Mouse (Mus musculus): ENCODE results near the gene Ddb1.

The Ddb1 gene

GRCm38 (mm10) chr19:10591659-10592377 lies 13.3 kb upstream of the Ddb1 start:
- no peak for DNase-seq

DNA sequence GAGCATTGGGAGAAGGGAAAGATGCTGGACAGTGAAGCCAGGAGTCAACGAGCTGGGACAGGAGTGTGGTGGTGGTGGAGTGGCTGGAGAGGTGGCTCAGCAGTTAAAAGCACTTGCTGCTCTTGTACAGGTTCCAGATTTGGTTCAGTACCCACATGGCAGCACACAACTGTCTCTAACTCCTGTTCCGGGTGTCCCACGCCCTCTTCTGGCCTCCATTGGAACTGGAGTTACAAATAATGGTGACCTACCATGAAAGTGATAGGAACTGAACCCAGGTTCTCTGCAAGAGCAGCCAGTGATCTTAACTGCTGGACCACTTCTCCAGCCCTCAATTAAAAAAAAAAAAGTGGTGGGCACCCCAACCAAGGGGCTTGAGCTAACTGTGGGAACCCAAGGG lies 6.9 kb upstream of the Ddb1 start:
- peak; percentile 42 for DNase-seq

GRCm38 (mm10) chr19:10599648-10600047 lies 5.5 kb upstream of the Ddb1 start:
- DNase-seq: no peak

DNA sequence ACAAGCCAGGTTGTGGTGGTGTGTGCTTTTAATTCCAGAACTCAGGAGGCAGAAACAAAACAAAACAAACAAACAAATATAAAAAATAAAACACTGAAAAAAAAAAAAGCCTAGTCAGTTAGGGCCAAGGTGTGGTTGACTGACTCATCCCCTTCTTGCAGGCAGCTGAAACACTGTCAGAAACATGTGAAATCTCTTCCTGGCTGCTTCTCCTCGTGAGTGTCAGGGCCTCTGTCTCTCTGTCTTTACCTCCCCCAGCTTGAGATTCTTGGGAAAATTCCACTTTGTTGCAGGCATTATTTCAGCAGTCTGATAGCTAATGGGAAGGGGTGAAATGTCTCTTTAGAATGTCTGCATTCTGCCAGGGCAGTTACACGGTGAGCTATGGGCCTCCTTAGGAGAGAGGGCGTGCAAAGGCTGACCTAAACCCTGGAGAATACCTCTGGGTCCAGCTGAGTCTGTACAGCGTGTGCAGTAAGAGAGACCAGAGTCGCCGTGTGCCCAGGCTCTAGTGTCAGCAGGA lies 2.8 kb upstream of the Ddb1 start:
- no peak for DNase-seq

DNA sequence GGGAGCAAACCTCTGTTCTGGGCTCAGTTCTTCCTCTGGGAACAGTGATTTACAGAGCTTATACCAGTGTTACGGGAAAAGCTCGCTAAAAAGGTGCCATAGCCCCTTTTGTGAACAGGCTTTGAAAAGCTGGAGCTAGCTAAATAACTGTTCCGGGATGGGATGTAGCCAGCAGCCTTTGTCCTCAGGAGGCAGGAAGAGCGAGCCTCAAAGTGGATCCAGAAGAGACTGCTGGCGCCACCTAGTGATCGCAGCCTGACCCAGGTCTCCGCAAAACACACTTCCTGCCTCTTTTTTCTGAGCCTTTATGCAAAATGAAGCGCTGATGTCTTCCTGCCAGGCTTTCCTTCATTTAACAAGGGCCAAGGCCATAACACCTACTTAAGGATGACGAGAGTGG lies 2.3 kb upstream of the Ddb1 start:
- peak; percentile 94 for DNase-seq

DNA sequence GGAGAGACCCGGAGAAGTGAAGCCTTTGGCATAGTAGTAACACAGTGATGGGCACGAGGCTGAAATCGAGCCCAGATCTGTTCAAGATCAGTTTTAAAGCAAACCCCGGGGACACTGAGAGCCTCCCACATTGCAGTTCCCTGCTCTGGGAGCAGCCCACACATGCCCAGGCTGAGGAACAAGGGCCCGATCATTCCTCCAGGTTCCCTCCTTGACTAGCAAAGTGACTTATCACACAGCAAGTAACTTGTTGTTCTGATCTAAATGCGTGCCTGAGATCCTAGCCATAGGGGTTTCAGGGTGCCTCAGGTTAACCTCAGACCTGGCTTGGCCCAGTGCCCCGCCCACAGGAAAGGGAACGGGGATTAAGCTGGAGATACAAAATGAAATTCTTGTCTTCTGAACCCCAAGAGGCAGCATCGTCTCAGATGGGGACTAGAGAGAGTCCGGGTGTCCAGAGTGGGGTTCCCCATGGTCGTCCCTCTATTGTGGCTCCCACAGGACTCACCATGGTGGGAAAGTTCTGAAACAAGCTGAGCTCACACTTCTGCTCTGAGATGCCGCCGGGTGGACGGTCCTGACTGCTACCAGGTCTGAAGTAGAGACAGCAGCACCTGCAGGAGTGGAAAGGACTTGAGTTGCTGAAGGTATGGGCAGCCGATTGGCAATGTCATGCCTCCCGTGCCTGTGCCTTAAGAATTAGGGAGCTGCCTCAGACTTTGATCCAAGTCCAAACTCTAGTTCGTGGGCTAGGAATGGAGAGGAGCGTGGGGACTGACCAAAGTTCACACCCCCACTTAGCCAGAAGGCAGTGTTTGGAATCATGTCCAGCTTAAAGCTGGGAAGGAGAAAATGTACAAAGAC lies 1.2 kb upstream of the Ddb1 start:
- DNase-seq: peak; percentile 90

- no peak for DNase-seq
Measured at GRCm38 (mm10) chr19:10604534-10604933, 593 bp upstream of the Ddb1 start.

GRCm38 (mm10) chr19:10605901-10606622 lies 935 bp downstream of the Ddb1 start:
- no peak for DNase-seq

- DNase-seq: no peak
Measured at GRCm38 (mm10) chr19:10608573-10609240, 3.6 kb downstream of the Ddb1 start.

GRCm38 (mm10) chr19:10634106-10634871 lies 29.2 kb downstream of the Ddb1 start, which contains the start of gene Vwce:
Gene Vwce, plus strand, starts transcription at chr19:10634213.
- peak; percentile 64 for DNase-seq

- peak; percentile 81 for DNase-seq
Measured at GRCm38 (mm10) chr19:10634872-10635318, 29.8 kb downstream of the Ddb1 start.

GRCm38 (mm10) chr19:10637840-10638239 lies 32.7 kb downstream of the Ddb1 start:
- no peak for DNase-seq

DNA sequence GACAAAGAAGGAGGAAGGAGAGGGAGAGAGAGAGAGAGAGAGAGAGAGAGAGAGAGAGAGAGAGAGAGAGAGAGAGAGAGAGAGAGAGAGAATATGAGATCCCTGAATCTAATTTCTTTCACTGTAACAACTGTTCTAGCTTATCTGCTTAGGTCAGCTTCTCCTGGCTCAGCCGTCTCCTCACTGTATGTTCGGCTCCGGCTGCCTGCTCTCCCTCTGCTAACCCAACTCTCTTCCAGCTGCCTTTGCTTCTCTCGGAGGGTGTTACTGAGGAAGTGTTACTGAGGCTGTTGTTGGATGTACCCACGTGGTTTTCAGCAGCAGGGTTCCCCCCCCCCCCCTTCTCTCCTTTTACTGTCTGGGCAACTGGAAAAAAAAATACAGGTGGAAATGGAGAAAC lies 35.0 kb downstream of the Ddb1 start:
- DNase-seq: no peak

DNA sequence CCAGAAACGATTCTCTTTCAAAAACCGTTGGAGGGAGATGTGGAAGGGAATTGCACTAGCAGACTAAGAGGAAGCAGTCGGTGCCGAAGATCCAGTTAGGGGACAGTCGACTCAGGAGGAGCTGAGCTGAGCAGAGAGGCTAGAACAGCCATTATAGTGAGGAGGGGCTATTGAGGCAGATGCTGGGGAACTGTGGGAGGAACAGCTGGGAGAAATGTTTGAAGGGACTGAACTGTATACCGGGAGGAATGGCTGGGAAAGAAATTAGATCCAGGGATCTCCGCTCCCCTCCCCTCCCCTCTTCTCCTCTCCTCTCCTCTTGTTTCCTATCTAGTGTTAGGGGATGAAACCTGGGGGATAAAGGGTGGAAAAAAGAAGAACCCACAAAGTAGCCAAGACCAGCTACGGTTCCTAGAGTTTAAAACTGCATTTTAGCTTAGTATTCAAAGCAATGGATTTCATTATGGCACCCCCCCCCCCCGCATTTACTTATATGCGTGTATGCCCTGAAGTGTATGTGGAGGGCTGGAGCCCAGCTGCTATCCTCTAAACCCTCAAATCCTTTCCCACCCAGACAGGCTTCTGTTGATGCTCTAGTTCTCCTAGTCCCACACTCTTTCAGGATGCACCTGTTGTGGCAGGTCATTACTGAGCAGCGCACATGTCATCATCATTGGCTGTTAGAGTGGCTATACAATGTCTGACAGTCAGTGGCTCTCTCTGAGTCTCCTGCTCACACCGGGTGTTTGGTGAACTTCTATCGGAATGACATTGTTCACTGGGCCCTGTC lies 35.7 kb downstream of the Ddb1 start:
- no peak for DNase-seq

DNA sequence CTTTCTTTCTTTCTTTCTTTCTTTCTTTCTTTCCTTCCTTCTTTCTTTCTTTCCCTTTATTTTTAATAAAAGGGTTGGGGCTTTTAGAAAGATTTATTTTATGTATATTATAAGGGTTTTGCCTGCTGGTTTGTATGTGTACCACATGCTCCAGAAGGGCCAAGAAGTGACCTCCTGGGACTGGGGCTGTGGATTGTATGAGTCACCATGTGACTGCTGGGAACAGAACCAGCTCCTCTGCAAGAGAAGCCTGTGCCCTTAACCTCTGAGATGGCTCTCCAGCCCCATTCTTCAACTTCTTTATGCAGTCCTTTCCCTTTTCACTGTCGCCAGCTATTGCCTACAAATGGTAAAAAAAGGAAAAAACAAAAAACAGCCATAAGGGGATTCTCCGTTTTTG lies 40.5 kb downstream of the Ddb1 start:
- DNase-seq: no peak

DNA sequence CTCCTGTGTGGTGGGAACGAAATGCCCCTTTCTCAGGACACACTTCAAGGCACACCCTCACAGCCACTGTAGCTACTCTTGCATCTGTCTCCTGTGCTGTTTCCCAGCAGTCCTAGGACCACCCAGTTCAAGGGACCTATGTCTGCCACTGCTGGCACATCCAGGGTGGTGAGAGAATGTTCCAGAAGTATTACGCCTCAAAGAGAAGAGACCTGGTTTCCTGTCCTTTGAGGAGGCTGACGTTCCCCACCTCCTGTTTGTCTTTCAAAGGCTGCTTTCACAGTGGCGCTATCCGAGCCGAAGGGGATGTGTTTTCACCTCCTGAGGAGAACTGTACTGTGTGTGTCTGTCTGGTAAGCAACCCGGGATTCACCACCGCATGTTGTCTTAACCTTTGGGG lies 43.0 kb downstream of the Ddb1 start:
- no peak for DNase-seq

- no peak for DNase-seq
Measured at GRCm38 (mm10) chr19:10656058-10656457, 50.9 kb downstream of the Ddb1 start.

DNA sequence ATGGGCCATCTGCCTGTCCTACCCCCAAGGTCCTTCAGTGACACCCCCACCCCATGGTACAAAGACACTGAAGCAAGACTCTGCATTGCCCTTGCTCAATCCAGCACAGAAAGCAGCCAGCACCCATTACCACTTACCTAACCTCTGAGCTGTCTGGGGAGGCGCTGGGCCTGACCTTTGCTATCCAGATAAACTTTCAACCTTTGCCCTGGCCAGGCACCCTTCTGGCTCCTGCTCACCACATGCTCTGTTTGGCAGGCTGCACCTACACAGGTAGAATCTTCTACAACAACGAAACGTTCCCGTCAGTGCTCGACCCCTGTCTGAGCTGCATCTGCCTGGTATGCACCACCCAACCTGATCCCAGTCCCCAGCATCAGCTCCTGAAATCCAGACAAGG lies 52.6 kb downstream of the Ddb1 start:
- DNase-seq: peak; percentile 54

GRCm38 (mm10) chr19:10658406-10658805 lies 53.3 kb downstream of the Ddb1 start:
- DNase-seq: no peak

- DNase-seq: no peak
Measured at GRCm38 (mm10) chr19:10661373-10661772, 56.2 kb downstream of the Ddb1 start.

GRCm38 (mm10) chr19:10661919-10662318 lies 56.8 kb downstream of the Ddb1 start:
- no peak for DNase-seq
